Mouse (Mus musculus) liver, embryonic 12.5 days (tissue): ENCODE measurements around the gene Ptp4a2. TPM values are rescaled to one million over a fixed set of nuclear protein-coding genes. Genes with fewer than 3 reads are reported as not detected.

Experiments used
- ATAC-seq: fragments of 200-750 bp; cut with Nextera tagmentation; 2 replicates; pipeline ENCODE4 v1.8.0; 2017; ENCODE audit warnings: moderate number of reproducible peaks, mild to moderate bottlenecking, moderate library complexity
- H3K27ac ChIP-seq: fragments of 300-500 bp; sonication (generic); 2 replicates; pipeline ENCODE4 v1.5.1; 2016; ENCODE audit warnings: mild to moderate bottlenecking
- H3K27me3 ChIP-seq: fragments of 300-500 bp; sonication (generic); replicated peaks from 2 replicates; pipeline ENCODE4 v1.6.1; 2016; ENCODE audit warnings: mild to moderate bottlenecking, moderate library complexity
- H3K36me3 ChIP-seq: fragments of 300-500 bp; sonication (generic); 2 replicates; pipeline ENCODE4 v1.6.1; 2016; ENCODE audit warnings: mild to moderate bottlenecking, moderate library complexity
- H3K4me1 ChIP-seq: fragments of 300-500 bp; sonication (generic); 2 replicates; pipeline ENCODE4 v1.6.1; 2016
- H3K4me2 ChIP-seq: fragments of 300-500 bp; sonication (generic); 2 replicates; pipeline ENCODE4 v1.6.1; 2016; ENCODE audit warnings: mild to moderate bottlenecking, moderate library complexity
- H3K4me3 ChIP-seq: fragments of 300-500 bp; sonication (generic); 2 replicates; pipeline ENCODE4 v1.5.1; 2016; ENCODE audit warnings: mild to moderate bottlenecking, moderate library complexity
- H3K9ac ChIP-seq: fragments of 300-500 bp; sonication (generic); 2 replicates; pipeline ENCODE4 v1.6.1; 2016; ENCODE audit warnings: mild to moderate bottlenecking, moderate library complexity
- H3K9me3 ChIP-seq: fragments of 300-500 bp; sonication (generic); replicated peaks from 2 replicates; pipeline ENCODE4 v1.6.1; 2016; ENCODE audit warnings: mild to moderate bottlenecking, moderate library complexity
- WGBS: fragments of 180-500 bp; shearing (Covaris S2); methylation state at CpG from one replicate; pipeline ENCODE4 v1.1.7; 2016; ENCODE audit not compliant: insufficient replicate concordance; 5-methylcytosine and 5-hydroxymethylcytosine counted together
- polyA plus RNA-seq: library from polyadenylated mRNA; unstranded; fragments of >200 nt; fragmentation: Nextera tagmentation; extraction: Ambion mirVana; gene quantifications from 2 replicates; pipeline ENCODE4 v1.2.1, GENCODE M21; 2016

The Ptp4a2 gene
- polyA plus RNA-seq, 1 experiment from 2014 or later: 229 TPM

GRCm38 (mm10) chr4:129783506-129783905, 27.5 kb upstream of the Ptp4a2 start:
- no peak overlapping the region for H3K9ac ChIP-seq
- no peaks in the 10 kb centered on the region for H3K27me3 ChIP-seq
- no peaks in the 10 kb centered on the region for H3K9me3 ChIP-seq
- H3K4me1 ChIP-seq: peaks cover 15% of the 10 kb centered on the region; the same call in 1 of the 2 replicates
- no peak overlapping the region for H3K4me3 ChIP-seq
- H3K36me3 ChIP-seq: no peaks in the 10 kb centered on the region
- no peak overlapping the region for H3K4me2 ChIP-seq
- no peak for ATAC-seq
- H3K27ac ChIP-seq: no peak overlapping the region
- 63% methylated on average over 5 of the region's 5 CpGs for WGBS

DNA sequence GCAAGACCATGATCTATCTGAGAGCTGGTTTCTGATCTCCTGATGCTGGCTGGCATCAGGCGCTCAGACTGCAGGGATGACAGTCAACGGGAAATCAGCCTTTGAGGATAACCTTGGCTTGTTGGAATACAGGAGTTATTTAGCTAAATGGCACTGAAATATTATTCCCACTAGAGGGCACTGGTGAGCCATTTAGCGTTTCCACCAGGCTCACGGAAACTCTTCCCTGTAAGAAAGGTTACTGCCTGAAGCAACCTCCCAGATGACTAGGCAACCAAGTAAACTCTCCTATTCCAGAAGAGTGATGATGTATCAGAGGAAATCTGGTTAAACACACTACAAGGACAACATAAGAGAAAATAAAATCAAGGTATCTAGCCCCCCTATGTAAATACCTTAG, 25.8 kb upstream of the Ptp4a2 start:
- no peak overlapping the region for H3K4me2 ChIP-seq
- no peak for ATAC-seq
- WGBS: under 1% methylated on average over 4 of the region's 4 CpGs
- H3K9me3 ChIP-seq: no peaks in the 10 kb centered on the region
- H3K27me3 ChIP-seq: no peaks in the 10 kb centered on the region
- peaks cover 21% of the 10 kb centered on the region for H3K4me1 ChIP-seq
- H3K27ac ChIP-seq: no peak overlapping the region
- no peak overlapping the region for H3K9ac ChIP-seq
- no peak overlapping the region for H3K4me3 ChIP-seq
- no peaks in the 10 kb centered on the region for H3K36me3 ChIP-seq

GRCm38 (mm10) chr4:129788693-129789092, 22.3 kb upstream of the Ptp4a2 start:
- Histone ChIP-seq H3K4me1 (peaks cover 24% of the 10 kb centered on the region), H3K9me3 (no peaks in the 10 kb centered on the region), H3K27ac (no peak overlapping the region), H3K4me2 (no peak overlapping the region), H3K27me3 (no peaks in the 10 kb centered on the region), H3K4me3 (no peak overlapping the region), H3K36me3 (no peaks in the 10 kb centered on the region), H3K9ac (no peak overlapping the region)
- WGBS: 36% methylated on average over 8 of the region's 8 CpGs
- no peak for ATAC-seq

GRCm38 (mm10) chr4:129789635-129790034, 21.4 kb upstream of the Ptp4a2 start:
- H3K9ac ChIP-seq: no peak overlapping the region
- peaks cover 33% of the 10 kb centered on the region for H3K4me1 ChIP-seq
- ATAC-seq: no peak
- H3K9me3 ChIP-seq: no peaks in the 10 kb centered on the region
- no peak overlapping the region for H3K4me2 ChIP-seq
- 75% methylated on average over 2 of the region's 2 CpGs for WGBS
- no peak overlapping the region for H3K27ac ChIP-seq
- no peaks in the 10 kb centered on the region for H3K27me3 ChIP-seq
- H3K4me3 ChIP-seq: no peak overlapping the region
- no peaks in the 10 kb centered on the region for H3K36me3 ChIP-seq

DNA sequence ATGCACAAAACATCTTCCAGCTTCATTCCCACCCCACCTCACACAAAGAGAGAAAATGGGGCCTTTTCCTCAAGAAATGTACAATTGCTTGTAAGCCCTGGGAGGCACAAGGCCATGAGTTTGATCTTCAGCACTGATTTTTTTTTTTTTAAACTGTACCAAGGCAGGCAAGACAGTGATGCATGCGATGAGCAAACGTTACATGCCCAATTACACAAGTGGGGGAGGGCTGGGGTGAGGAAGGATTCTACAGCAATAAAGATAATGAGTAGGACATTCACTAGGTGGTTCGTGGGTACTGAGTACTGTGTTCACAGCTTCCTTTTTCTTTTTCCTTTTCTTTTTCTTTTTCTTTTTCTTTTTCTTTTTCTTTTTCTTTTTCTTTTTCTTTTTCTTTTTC, 20.5 kb upstream of the Ptp4a2 start:
- Histone ChIP-seq H3K4me2 (no peak overlapping the region), H3K4me3 (no peak overlapping the region), H3K4me1 (peaks cover 42% of the 10 kb centered on the region), H3K9me3 (no peaks in the 10 kb centered on the region), H3K36me3 (no peaks in the 10 kb centered on the region), H3K27ac (no peak overlapping the region), H3K9ac (no peak overlapping the region), H3K27me3 (no peaks in the 10 kb centered on the region)
- WGBS: 41% methylated on average over 3 of the region's 3 CpGs
- no peak for ATAC-seq

GRCm38 (mm10) chr4:129791399-129791798, 19.6 kb upstream of the Ptp4a2 start:
- no peaks in the 10 kb centered on the region for H3K9me3 ChIP-seq
- no peaks in the 10 kb centered on the region for H3K36me3 ChIP-seq
- H3K4me2 ChIP-seq: no peak overlapping the region
- H3K27me3 ChIP-seq: no peaks in the 10 kb centered on the region
- H3K27ac ChIP-seq: no peak overlapping the region
- ATAC-seq: no peak
- peaks cover 51% of the 10 kb centered on the region for H3K4me1 ChIP-seq
- no peak overlapping the region for H3K4me3 ChIP-seq
- WGBS: 33% methylated on average over 1 of the region's 1 CpGs
- no peak overlapping the region for H3K9ac ChIP-seq

DNA sequence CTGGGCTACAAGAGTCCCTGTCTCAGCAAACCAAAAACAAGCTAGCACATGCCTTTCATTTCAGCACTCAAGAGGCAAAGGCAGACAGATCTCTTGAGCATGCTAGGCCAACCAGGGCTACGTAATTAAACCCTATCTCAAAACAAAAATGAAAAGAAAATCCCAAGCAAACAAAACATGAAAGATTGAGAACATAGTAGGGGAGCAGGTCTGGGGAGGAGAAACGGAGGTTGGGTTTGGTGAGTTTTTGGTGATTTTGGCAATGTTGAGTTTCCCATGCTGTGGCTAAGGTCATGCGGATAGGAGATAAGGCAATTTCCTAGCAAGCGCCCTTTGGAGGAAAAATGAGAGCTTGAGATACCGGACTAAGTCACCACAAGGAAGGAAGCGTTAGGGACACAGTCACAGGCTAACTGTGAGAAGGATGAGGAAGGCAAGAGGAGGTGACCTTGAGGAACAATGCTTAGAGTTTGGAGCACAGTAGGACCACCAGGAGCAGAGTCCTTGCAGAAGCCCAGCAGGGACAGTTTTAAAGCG, 18.3 kb upstream of the Ptp4a2 start:
- H3K9ac ChIP-seq: no peak overlapping the region

DNA sequence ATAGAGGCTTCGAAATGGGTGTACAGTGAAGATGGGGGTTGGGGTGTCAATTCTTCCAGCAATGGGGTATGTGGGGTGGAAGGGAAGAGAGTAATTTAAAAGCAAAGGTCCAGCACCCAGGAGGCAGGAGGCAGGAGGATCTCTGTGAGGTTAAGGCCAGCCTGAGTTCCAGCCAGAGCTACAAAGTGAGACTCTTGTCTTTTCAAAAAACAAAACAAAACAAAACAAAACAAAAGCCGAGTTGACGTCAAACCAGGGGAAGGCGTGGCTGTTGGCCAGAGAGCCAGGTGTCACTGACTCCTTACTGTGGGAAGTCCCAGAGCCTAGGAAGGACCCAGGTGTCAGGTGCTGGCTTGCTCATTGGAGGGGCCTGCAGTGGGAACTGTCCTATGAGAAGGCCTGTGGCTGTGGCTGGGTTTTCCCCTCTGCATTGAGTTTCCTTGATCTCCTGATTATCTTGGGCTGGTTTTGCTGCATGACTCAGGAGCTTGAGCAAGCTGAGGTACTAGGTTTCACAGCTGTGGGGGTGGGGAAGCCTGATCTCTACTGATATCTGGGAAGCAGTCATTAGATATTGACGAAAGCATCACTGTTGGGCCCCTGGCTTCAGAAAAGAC, 17.2 kb upstream of the Ptp4a2 start:
- ATAC-seq: peak; percentile 74
- no peak overlapping the region for H3K4me3 ChIP-seq

More for the DNA sequence above, 18.3 kb upstream of the Ptp4a2 start:
- Histone ChIP-seq H3K4me1 (peaks cover 57% of the 10 kb centered on the region), H3K27me3 (no peaks in the 10 kb centered on the region), H3K36me3 (no peaks in the 10 kb centered on the region), H3K9me3 (no peaks in the 10 kb centered on the region), H3K27ac (peak overlapping the region; percentile 79), H3K4me3 (no peak overlapping the region), H3K4me2 (0 out of 2 replicates have a peak overlapping the region, but pooled peaks have one; percentile 17)
- peak; percentile 30 for ATAC-seq
- 23% methylated on average over 7 of the region's 7 CpGs for WGBS

DNA sequence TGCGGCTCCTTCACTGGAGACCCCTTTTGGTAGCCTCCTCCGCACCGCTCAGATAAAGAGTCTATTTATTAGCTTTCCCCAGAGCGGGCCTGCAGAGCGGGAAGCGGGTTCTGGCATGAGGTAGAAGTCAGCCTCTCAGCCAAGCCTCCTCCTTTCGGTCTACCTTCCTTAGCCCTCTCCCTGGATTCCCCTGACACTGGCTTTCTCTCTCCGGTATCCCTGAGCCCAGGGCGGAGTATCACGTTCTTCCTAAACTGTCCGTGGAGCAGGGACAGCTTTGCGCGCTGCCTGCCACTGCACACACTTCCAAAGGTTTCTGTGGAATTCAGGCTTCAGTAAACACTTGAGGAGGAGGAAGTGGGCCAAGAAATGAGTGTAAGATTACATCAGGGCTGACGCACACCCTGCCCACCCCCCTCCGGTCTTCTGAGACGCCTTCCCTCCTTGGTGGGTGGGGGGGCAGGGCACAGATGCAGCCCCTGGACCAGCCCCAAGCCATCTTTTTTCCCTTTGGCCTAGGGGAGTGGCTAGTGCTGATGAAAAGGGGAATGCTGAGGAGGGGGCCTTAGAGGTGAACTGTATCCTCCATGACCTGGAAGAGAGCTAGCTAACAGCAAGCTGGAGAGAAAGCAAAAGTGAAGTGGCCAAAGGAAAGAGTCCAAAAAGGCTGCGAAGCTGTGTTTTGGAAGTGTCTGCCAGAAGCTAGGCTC, 15.7 kb upstream of the Ptp4a2 start:
- Histone ChIP-seq H3K4me2 (peak overlapping the region; percentile 31), H3K9me3 (no peaks in the 10 kb centered on the region), H3K27ac (peak overlapping the region; percentile 62), H3K27me3 (no peaks in the 10 kb centered on the region), H3K4me1 (peaks cover 51% of the 10 kb centered on the region), H3K4me3 (no peak overlapping the region), H3K36me3 (no peaks in the 10 kb centered on the region), H3K9ac (no peak overlapping the region)
- WGBS: 34% methylated on average over 17 of the region's 17 CpGs
- ATAC-seq: no peak

More for the DNA sequence above, 17.2 kb upstream of the Ptp4a2 start:
- Histone ChIP-seq H3K36me3 (no peaks in the 10 kb centered on the region), H3K4me2 (peak overlapping the region; percentile 17), H3K27me3 (no peaks in the 10 kb centered on the region), H3K4me1 (peaks cover 54% of the 10 kb centered on the region), H3K9me3 (no peaks in the 10 kb centered on the region), H3K27ac (peak overlapping the region; percentile 79), H3K9ac (0 out of 2 replicates have a peak overlapping the region, but pooled peaks have one; percentile 37)
- 23% methylated on average over 5 of the region's 5 CpGs for WGBS

GRCm38 (mm10) chr4:129795861-129796260, 15.2 kb upstream of the Ptp4a2 start:
- no peak for ATAC-seq
- peak overlapping the region; percentile 31 for H3K4me2 ChIP-seq
- peak overlapping the region; percentile 62 for H3K27ac ChIP-seq
- H3K27me3 ChIP-seq: no peaks in the 10 kb centered on the region
- no peaks in the 10 kb centered on the region for H3K36me3 ChIP-seq
- peaks cover 50% of the 10 kb centered on the region for H3K4me1 ChIP-seq
- H3K4me3 ChIP-seq: no peak overlapping the region
- 45% methylated on average over 8 of the region's 8 CpGs for WGBS
- H3K9ac ChIP-seq: no peak overlapping the region
- H3K9me3 ChIP-seq: no peaks in the 10 kb centered on the region

GRCm38 (mm10) chr4:129797985-129798384, 13.0 kb upstream of the Ptp4a2 start:
- Histone ChIP-seq H3K9ac (no peak overlapping the region), H3K36me3 (no peaks in the 10 kb centered on the region)

DNA sequence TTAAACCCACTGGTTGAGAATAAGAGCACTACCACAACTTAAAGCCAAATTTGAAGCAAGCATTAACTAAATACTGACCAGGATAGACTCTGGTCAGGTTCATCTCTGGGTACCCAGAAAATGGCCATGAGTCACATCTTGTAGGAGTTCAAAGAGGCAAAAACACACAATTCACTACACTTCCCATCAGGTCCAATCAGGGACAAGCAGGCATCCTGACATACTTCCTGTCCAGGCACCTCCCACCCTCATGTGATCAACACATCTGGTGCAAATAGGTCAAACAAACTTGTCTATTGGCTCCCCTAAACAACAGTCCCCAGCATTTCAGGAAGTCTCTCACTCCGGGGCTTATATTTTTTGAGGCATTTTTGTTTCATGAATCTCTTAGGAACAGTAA, 7.7 kb upstream of the Ptp4a2 start:
- H3K4me1 ChIP-seq: peaks cover 5% of the 10 kb centered on the region; the same call in 1 of the 2 replicates
- H3K27ac ChIP-seq: no peak overlapping the region
- no peaks in the 10 kb centered on the region for H3K9me3 ChIP-seq
- 0 out of 2 replicates have a peak, but pooled peaks cover 6% of the 10 kb centered on the region for H3K27me3 ChIP-seq
- no peak overlapping the region for H3K9ac ChIP-seq
- no peak for ATAC-seq
- H3K36me3 ChIP-seq: no peaks in the 10 kb centered on the region
- H3K4me3 ChIP-seq: no peak overlapping the region
- WGBS: 38% methylated on average over 1 of the region's 1 CpGs
- no peak overlapping the region for H3K4me2 ChIP-seq

More at GRCm38 (mm10) chr4:129797985-129798384, 13.0 kb upstream of the Ptp4a2 start:
- no peak overlapping the region for H3K4me3 ChIP-seq
- peaks cover 40% of the 10 kb centered on the region for H3K4me1 ChIP-seq
- no peaks in the 10 kb centered on the region for H3K9me3 ChIP-seq
- no peaks in the 10 kb centered on the region for H3K27me3 ChIP-seq
- WGBS: 53% methylated on average over 5 of the region's 5 CpGs
- no peak overlapping the region for H3K4me2 ChIP-seq
- no peak for ATAC-seq
- H3K27ac ChIP-seq: no peak overlapping the region
